Mouse (Mus musculus): ENCODE data around the gene Wipf2. TPM values are rescaled to one million over a fixed set of nuclear protein-coding genes. Genes with fewer than 3 reads are reported as not detected.

Gene Wipf2
- polyA plus RNA-seq, 1 experiment from 2014 or later = 3.0 TPM

DNA sequence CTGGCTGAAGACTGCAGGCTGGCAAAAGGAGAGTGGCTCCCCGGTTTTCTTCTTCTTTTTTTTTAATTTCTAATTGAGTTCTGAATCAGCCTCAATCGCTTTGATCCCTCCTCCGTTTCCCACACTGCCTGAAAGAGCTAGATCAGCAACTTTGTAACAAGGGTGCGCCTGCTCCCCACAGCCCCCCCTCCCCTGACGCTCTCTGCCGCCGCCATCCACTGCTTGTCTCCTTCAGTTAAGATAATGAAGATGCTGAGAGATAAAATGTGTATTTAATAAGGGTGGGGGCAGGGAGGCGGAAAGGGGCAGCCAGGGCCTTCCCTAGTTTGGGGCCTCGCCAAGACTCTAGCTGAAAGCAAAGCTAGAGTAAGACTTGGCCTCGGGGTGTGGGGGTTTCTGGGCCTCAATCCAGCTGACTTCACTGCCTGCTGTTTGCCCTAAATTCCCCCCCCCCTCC lies 61.9 kb downstream of the Wipf2 start:
- Histone ChIP-seq H3K9ac (peak overlapping the region; percentile 58), H3K36me3 (peaks cover 14% of the 10 kb centered on the region), H3K4me2 (peak overlapping the region; percentile 42), H3K4me3 (no peak overlapping the region), H3K27ac (ENCODE audit: poor library complexity, severe bottlenecking) (peak overlapping the region; percentile 71), H3K27me3 (replicated peaks) (no peaks in the 10 kb centered on the region), H3K4me1 (replicated peaks) (peaks cover 71% of the 10 kb centered on the region), H3K9me3 (replicated peaks) (no peaks in the 10 kb centered on the region)
- WGBS = 26% methylated on average over 10 of the region's 10 CpGs
- no peak; the same call in 1 of the 2 replicates for ATAC-seq (ENCODE audit: insufficient number of reproducible peaks, low FRiP score)

- no peaks in the 10 kb centered on the region for H3K27me3 ChIP-seq (replicated peaks)
- WGBS = 11% methylated on average over 12 of the region's 12 CpGs
- no peak for ATAC-seq (ENCODE audit: insufficient number of reproducible peaks, low FRiP score)
- peaks cover 77% of the 10 kb centered on the region for H3K4me1 ChIP-seq (replicated peaks)
- 0 out of 2 replicates have a peak overlapping the region, but pooled peaks have one; percentile 4 for H3K4me3 ChIP-seq
- peaks cover 8% of the 10 kb centered on the region for H3K36me3 ChIP-seq
- H3K4me2 ChIP-seq = peak overlapping the region; percentile 42
- peak overlapping the region; percentile 71 for H3K27ac ChIP-seq (ENCODE audit: poor library complexity, severe bottlenecking)
- H3K9ac ChIP-seq = peak overlapping the region; percentile 58
- no peaks in the 10 kb centered on the region for H3K9me3 ChIP-seq (replicated peaks)
Measured at GRCm38 (mm10) chr11:98925868-98926311, 62.5 kb downstream of the Wipf2 start.

DNA sequence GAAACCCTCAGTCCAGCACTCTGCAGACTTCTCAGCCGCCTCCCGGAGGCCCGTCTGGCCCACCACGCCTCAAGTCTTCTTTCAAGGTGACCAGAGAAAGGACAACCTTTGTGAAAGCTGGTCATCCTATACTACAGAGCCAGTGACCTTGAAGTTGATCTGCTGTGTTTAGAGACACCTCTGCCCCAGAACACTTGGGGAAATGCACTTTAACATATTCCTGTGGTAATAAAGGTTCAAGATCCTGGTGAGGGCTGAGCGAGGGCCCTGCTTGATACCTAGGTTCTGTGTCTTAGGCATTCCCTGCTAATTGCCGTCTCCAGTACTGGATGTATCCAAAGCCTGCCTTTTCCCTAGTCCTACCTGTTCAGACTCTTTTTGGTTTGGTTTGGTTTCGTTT lies 63.1 kb downstream of the Wipf2 start:
- ATAC-seq (ENCODE audit: insufficient number of reproducible peaks, low FRiP score) = no peak
- Histone ChIP-seq H3K27me3 (replicated peaks) (no peaks in the 10 kb centered on the region), H3K9ac (peak overlapping the region; percentile 58; the same call in 1 of the 2 replicates), H3K27ac (ENCODE audit: poor library complexity, severe bottlenecking) (peak overlapping the region; percentile 71), H3K4me1 (replicated peaks) (peaks cover 84% of the 10 kb centered on the region), H3K36me3 (0 out of 2 replicates have a peak, but pooled peaks cover 3% of the 10 kb centered on the region), H3K4me2 (0 out of 2 replicates have a peak overlapping the region, but pooled peaks have one; percentile 42), H3K9me3 (replicated peaks) (no peaks in the 10 kb centered on the region), H3K4me3 (no peak overlapping the region)
- WGBS = 70% methylated on average over 7 of the region's 7 CpGs

DNA sequence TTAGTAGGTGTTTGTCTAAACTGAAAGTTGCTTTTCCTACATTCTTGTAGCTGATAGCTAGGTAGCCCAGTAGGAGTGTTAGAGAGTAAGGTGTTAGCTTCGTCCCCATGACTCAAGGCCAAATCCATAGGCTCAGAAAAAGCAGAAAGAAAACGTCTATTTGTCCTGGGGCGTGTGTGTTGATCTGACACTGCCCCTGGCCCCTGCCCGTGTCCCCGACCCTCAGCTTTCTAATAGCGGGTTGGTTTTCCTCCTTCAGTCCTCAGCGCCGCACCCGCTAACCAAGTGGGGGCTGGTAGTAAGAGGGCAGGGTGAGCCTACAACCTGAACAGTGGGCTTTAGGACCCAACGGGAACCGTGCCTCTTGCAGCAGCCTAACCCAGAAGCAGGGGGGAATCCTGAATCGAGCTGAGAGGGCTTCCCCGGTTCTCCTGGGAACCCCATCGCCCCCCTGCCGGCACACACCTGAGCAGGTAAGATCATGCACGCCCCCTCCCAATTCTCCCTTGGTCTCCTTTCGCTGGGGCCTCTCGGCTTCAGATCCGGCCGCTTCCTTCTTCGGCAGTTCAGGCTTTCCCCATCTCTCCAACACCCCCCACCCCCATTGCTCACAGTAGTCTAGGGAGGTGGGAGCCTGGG lies 64.1 kb downstream of the Wipf2 start, which contains the start of gene Rara:
TSS of gene Rara (plus strand) at position 381 of the 639 bp plus-strand sequence.
- Histone ChIP-seq H3K9me3 (replicated peaks) (no peaks in the 10 kb centered on the region), H3K27me3 (replicated peaks) (no peaks in the 10 kb centered on the region), H3K4me2 (peak within 1 kb of the TSS; percentile 87), H3K4me3 (peak within 1 kb of the TSS; percentile 74), H3K4me1 (replicated peaks) (peaks cover 91% of the 10 kb centered on the region), H3K27ac (ENCODE audit: poor library complexity, severe bottlenecking) (peak within 1 kb of the TSS; percentile 99), H3K9ac (peak within 1 kb of the TSS; percentile 91), H3K36me3 (no peaks in the 10 kb centered on the region)
- WGBS = 6% methylated on average over 21 of the region's 21 CpGs
- ATAC-seq (ENCODE audit: insufficient number of reproducible peaks, low FRiP score) = no peak

GRCm38 (mm10) chr11:98928186-98928893 lies 64.9 kb downstream of the Wipf2 start:
- no peak; the same call in 1 of the 2 replicates for ATAC-seq (ENCODE audit: insufficient number of reproducible peaks, low FRiP score)
- Histone ChIP-seq H3K9me3 (replicated peaks) (no peaks in the 10 kb centered on the region), H3K4me2 (peak overlapping the region; percentile 87), H3K27me3 (replicated peaks) (no peaks in the 10 kb centered on the region), H3K27ac (ENCODE audit: poor library complexity, severe bottlenecking) (peak overlapping the region; percentile 99), H3K4me3 (peak overlapping the region; percentile 74), H3K36me3 (no peaks in the 10 kb centered on the region), H3K4me1 (replicated peaks) (peaks cover 93% of the 10 kb centered on the region), H3K9ac (peak overlapping the region; percentile 91)
- WGBS = 6% methylated on average over 12 of the region's 12 CpGs

DNA sequence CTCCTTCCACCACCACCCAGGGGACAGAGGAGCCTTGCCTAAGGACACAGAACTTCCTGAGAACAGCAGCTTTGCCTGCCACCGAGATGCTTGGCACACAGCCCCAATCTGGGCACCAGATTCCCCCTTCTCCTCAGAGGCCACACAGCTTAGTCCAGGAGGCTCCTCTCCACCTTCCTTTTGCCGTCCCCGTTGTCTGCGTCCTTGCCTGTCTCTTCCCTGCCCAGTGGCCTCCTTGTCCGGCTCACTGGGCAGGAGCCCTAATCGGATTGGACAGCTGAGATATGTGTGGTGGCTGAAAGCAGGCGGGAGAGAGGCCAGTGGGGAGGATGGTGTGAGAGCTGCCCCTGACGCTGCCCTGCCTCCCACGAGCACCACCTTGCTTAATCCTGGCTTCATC lies 66.1 kb downstream of the Wipf2 start:
- Histone ChIP-seq H3K9ac (peak overlapping the region; percentile 91), H3K27ac (ENCODE audit: poor library complexity, severe bottlenecking) (peak overlapping the region; percentile 99), H3K4me1 (replicated peaks) (peaks cover 91% of the 10 kb centered on the region), H3K4me3 (peak overlapping the region; percentile 74), H3K36me3 (no peaks in the 10 kb centered on the region; the same call in 1 of the 2 replicates), H3K9me3 (replicated peaks) (no peaks in the 10 kb centered on the region), H3K27me3 (replicated peaks) (no peaks in the 10 kb centered on the region), H3K4me2 (peak overlapping the region; percentile 87)
- ATAC-seq (ENCODE audit: insufficient number of reproducible peaks, low FRiP score) = no peak
- 5% methylated on average over 9 of the region's 9 CpGs for WGBS

GRCm38 (mm10) chr11:98930127-98930601 lies 66.7 kb downstream of the Wipf2 start:
- no peak for ATAC-seq (ENCODE audit: insufficient number of reproducible peaks, low FRiP score)
- H3K4me1 ChIP-seq (replicated peaks) = peaks cover 86% of the 10 kb centered on the region
- H3K9ac ChIP-seq = peak overlapping the region; percentile 91
- peak overlapping the region; percentile 87 for H3K4me2 ChIP-seq
- H3K27ac ChIP-seq (ENCODE audit: poor library complexity, severe bottlenecking) = peak overlapping the region; percentile 99
- no peaks in the 10 kb centered on the region for H3K27me3 ChIP-seq (replicated peaks)
- H3K4me3 ChIP-seq = peak overlapping the region; percentile 74
- no peaks in the 10 kb centered on the region for H3K9me3 ChIP-seq (replicated peaks)
- peaks cover 2% of the 10 kb centered on the region; the same call in 1 of the 2 replicates for H3K36me3 ChIP-seq
- 30% methylated on average over 7 of the region's 7 CpGs for WGBS

DNA sequence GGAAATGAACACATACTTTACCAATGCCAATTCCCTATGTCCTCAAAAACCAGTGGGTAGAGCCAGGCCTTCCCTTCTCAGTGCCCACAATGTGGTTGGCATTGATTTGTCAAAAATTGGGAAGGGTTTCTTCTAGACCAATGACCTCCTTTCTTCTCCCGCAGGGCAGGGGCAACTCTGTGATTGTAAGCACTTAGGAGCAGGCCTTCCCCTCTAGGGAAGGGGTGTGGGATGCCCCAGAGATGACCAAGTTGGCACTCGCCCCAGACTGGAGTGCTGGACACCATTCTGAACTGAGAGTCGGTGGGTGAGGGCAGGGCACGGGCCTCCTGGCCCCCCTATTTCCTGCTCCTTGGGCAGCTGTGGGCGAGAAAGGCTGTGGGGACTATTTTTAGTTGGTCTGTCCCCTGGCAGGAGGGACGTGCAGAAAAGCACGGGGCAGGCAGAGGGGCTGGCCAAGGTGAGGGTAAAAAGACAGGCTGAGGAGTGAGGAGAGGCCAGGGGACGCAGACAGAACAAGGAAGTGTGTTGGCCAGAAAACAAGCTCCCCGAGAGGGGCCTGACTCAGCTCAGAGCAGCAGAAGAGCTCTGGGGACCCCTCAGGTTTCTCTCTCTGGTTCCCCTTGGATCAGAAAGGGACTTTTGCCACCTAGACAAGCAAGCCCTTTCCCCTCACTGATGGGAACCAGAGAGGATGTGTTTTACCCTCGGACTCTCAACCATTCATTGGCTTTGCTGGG lies 67.5 kb downstream of the Wipf2 start:
- H3K4me3 ChIP-seq = peak overlapping the region; percentile 14
- H3K27me3 ChIP-seq (replicated peaks) = no peaks in the 10 kb centered on the region
- H3K27ac ChIP-seq (ENCODE audit: poor library complexity, severe bottlenecking) = peak overlapping the region; percentile 99
- peaks cover 3% of the 10 kb centered on the region; the same call in 1 of the 2 replicates for H3K36me3 ChIP-seq
- no peaks in the 10 kb centered on the region for H3K9me3 ChIP-seq (replicated peaks)
- peak overlapping the region; percentile 91 for H3K9ac ChIP-seq
- H3K4me2 ChIP-seq = peak overlapping the region; percentile 87
- peaks cover 85% of the 10 kb centered on the region for H3K4me1 ChIP-seq (replicated peaks)
- WGBS = 12% methylated on average over 10 of the region's 10 CpGs
- ATAC-seq (ENCODE audit: insufficient number of reproducible peaks, low FRiP score) = peak; percentile 53

DNA sequence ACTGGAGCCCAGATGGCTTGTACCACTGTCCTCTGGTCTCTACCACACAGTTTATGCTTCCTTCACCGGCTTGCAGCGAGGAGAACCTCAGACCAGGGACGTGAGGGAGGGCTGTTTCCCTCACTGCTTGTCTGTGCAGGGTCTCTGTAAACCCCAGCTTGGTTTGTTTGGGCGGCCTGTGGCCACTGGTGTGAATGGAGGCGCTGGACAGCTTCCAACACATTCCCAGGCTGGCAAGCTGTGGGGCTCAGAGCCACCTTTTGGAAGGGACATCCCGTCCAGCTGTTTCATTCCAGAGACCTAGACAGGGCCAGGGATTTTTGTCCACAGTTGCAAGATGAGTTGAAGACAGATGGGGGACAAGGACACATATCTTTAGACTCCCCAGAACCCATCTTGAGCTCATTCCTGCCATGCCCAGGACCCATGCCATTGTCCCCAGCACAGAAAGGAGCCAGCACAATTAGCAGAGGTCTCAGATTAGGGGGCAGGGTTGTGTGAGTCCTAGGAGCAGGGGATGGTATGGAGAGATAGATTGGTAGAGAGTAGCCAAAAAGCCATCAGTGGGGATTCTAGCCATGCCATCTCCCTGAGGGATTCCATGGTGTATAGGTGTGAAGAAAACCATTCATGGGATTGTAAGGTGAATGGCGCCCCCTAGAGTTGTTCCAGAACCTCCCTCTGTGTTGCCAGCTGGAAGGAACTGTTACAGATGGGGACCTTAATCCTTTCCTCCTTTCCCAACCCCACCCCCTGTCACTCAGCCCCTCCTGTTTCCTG lies 68.3 kb downstream of the Wipf2 start:
- WGBS = 15% methylated on average over 7 of the region's 7 CpGs
- ATAC-seq (ENCODE audit: insufficient number of reproducible peaks, low FRiP score) = no peak
- no peaks in the 10 kb centered on the region for H3K9me3 ChIP-seq (replicated peaks)
- H3K27me3 ChIP-seq (replicated peaks) = no peaks in the 10 kb centered on the region
- H3K4me1 ChIP-seq (replicated peaks) = peaks cover 85% of the 10 kb centered on the region
- H3K36me3 ChIP-seq = peaks cover 3% of the 10 kb centered on the region; the same call in 1 of the 2 replicates
- peak overlapping the region; percentile 14; the same call in 1 of the 2 replicates for H3K4me3 ChIP-seq
- peak overlapping the region; percentile 99 for H3K27ac ChIP-seq (ENCODE audit: poor library complexity, severe bottlenecking)
- H3K4me2 ChIP-seq = peak overlapping the region; percentile 87
- H3K9ac ChIP-seq = peak overlapping the region; percentile 91
